Mouse (Mus musculus) embryo, embryonic 11.5 days (tissue): ENCODE measurements around the gene Olfr945.

Experiments used
- DNase-seq: peaks from one replicate; pipeline ENCODE4 v3.0.0-alpha.2; 2012; ENCODE audit warnings: low read depth, low spot score

The Olfr945 gene

DNA sequence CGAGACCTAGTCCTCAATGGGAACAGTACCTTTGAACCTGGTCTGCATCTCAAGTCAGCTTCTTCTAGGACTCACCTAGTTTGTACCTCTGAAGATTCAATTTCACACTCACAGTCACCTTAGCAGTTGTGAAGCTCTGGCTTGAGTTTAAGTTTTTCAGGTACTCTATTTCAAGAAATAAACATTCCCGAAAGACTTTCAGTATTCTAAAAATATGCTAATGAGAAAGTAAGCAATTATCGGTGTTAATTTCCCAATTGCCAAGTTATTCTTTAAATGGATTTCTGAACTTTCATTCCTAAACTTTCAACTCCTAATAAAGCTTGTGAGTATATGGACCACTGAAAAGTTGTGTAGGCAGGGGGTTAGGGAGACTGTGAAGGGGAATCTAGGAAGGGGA is at the start of gene Olfr945:
TSS of gene Olfr945 (minus strand) at position 101 of the 400 bp plus-strand sequence.
- no peak for DNase-seq

DNA sequence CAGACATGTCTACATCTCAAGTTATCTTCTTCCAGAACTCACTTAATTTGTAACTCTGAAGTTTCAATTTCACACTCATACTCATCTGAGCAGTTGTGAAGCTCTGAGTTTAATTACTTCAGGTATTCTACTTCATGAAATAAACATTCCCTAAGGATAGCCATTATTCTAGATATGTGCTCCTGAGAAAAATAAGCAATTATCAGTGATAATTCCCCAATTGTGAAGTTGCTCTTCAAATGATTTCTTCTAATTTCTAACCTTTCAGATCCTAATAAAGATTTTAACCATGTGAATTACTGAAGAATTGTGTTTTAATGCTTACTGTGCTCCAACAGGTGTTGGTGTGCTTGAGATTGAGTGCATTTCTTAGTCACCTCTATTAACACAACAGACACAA is 49.3 kb upstream of the Olfr945 start, which contains the start of gene Olfr948:
TSS of gene Olfr948 (minus strand) at position 101 of the 400 bp plus-strand sequence.
- DNase-seq: no peak

DNA sequence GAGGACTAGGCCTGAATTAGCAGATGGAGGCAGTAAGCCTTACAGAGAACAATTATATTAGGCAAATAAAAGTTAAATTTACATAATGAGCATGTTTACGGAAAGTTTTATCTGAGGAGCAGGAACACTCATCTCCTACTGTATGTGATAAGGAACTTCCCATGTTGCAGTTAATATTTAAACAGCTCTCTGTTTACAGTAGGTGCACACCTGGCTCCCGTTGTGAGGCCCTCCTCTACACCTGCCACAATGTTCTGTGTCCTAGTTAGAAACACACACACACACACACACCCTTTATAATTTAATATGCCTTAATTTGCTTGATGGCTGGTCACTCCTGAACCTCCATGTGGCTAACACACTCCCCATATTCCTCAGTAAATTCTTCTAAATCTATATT is 10.5 kb upstream of the Olfr945 start:
- no peak for DNase-seq

DNA sequence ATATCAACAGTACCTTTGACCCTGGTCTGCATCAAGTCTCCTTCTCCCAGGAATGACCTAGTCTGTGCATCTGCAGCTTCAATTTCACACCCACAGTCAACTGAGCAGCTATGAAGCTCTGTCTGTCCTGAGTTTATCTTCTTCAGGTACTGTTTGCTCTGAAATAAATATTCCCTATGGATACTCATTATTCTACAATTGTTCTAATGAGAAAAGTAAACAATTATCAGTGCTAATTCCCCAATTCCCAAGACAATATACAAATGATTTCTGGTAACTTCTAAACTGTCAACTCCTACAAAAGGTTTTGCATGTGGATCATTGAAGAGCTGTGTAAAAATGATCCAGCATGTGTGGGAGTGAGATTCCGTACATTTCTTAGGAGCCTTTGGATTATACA is 26.7 kb downstream of the Olfr945 start, which contains the start of gene Olfr1537:
TSS of gene Olfr1537 (minus strand) at position 101 of the 400 bp plus-strand sequence.
- DNase-seq: no peak
